Mouse (Mus musculus): Measurements from ENCODE around the gene Zar1. TPM values are rescaled to one million over a fixed set of nuclear protein-coding genes. Genes with fewer than 3 reads are reported as not detected.
"Not testable (repeated sequence)": the region's sequence is repeated elsewhere in the genome, so short reads cannot be mapped to it uniquely, and the experiment has no call there.

Zar1 gene
- polyA plus RNA-seq, 1 experiment: not detected

DNA sequence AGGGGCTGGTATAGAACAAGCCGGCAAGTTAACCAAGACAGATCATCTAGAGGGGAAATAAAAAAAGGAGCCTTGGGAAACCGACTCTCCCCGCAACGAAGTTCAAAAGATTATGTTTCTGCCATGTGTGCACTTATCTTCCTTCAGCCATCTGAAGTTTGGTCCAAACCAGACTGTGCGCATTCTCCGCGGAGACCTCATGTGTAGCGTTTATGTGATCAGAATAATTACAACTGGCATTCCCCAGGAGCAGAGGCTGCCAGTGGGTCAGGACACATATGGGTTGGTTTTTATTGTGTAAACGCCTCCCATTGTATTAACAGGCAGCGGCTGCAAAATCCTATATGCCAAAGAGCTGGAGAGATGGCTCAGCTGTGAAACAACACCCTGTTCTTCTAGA, 1.5 kb downstream of the Zar1 start:
- not testable (repeated sequence) for H3K27ac ChIP-seq (ENCODE audit: control insufficient read depth, insufficient read depth, low read depth, low read length); H3K4me3 ChIP-seq (ENCODE audit: control insufficient read depth, low read depth, low read length); H3K36me3 ChIP-seq (ENCODE audit: control insufficient read depth, insufficient read depth, low read length); H3K4me1 ChIP-seq (ENCODE audit: control insufficient read depth, insufficient read depth, low read length); H3K27me3 ChIP-seq (ENCODE audit: control insufficient read depth, insufficient read depth, low read length)

DNA sequence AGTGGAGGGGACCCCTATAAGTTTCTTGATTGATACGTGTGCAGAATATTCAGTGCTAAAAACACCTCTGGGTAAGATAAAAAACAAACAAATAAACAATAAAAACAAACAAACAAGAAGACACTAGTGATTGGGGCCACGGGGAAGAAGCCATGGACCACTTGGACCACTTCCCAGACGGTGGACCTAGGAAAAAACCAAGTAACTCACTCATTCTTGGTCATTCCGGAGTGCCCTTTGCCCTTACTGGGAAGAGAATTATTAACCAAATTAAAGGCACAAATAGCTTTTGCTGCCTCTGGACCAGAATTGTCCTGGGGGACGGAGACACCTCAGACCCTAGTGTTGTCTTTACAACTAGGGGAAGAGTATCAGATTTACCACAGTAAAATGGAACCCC, 15.4 kb downstream of the Zar1 start:
- no peaks in the 10 kb centered on the region for H3K4me1 ChIP-seq (ENCODE audit: control insufficient read depth, insufficient read depth, low read length)
- no peak overlapping the region for H3K27ac ChIP-seq (ENCODE audit: control insufficient read depth, insufficient read depth, low read depth, low read length)
- no peaks in the 10 kb centered on the region for H3K36me3 ChIP-seq (ENCODE audit: control insufficient read depth, insufficient read depth, low read length)
- H3K4me3 ChIP-seq (ENCODE audit: control insufficient read depth, low read depth, low read length): no peak overlapping the region
- TF ChIP-seq POLR2A (IDR thresholded peaks at IDR 0.05; ENCODE audit: control insufficient read depth, low read depth, low read length) (no peak), CTCF (IDR thresholded peaks at IDR 0.05; ENCODE audit: control insufficient read depth, insufficient read depth, insufficient replicate concordance, low read depth, low read length) (no peak)
- H3K27me3 ChIP-seq (ENCODE audit: control insufficient read depth, insufficient read depth, low read length): no peaks in the 10 kb centered on the region

DNA sequence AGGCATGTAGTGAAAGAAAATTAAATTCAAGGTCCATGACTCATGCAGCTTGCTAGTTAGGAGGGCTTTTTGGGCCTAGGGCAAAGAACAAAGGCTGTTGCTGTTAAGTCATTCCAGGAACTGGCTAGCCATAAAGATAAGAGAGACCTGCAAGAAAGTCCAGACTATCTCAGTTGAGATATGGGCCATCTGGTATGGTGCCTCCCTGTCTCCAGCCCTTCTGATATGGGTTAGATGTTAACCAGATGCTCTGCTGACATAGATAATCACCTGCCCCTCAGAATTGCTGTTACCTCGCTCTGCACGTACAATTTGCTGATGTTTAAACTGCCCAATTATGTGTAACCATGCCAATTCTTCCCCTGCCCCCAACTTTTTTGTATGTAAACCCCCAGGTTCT, 17.9 kb downstream of the Zar1 start:
- not testable (repeated sequence) for H3K36me3 ChIP-seq (ENCODE audit: control insufficient read depth, insufficient read depth, low read length); H3K4me1 ChIP-seq (ENCODE audit: control insufficient read depth, insufficient read depth, low read length); H3K4me3 ChIP-seq (ENCODE audit: control insufficient read depth, low read depth, low read length); H3K27ac ChIP-seq (ENCODE audit: control insufficient read depth, insufficient read depth, low read depth, low read length); H3K27me3 ChIP-seq (ENCODE audit: control insufficient read depth, insufficient read depth, low read length)

DNA sequence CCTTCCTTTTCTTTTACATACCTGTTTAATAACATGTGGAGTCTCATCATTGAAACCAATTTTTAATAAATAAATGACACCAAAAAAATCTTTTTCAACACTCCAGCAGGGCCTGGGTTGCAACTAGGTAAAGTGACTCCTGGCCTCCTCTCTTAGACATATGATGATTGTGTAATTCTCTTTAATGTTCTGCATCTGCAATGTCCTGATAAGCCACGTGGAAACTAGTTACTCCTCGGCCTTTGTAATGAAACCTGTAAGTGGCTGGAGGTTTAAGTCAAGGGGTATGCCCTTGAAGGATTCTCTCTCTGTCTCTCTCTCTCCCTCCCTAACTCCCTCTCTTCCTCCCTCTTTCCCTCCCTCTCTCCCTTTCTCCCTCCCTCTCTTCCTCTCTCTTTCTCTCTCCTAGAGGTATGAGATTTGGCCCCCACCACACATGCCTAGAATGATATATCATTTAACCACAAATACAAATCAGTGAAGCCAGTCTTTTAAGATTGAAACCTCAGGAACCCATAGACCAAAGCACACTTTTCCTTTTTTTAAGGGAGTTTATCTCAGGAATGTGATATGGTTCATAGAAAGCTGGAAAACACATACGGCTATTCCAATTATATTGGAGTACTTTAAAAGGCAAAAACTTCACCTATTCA, 20.0 kb downstream of the Zar1 start:
- Histone ChIP-seq H3K4me1 (ENCODE audit: control insufficient read depth, insufficient read depth, low read length) (peaks cover 2% of the 10 kb centered on the region; the same call in 1 of the 2 replicates), H3K36me3 (ENCODE audit: control insufficient read depth, insufficient read depth, low read length) (no peaks in the 10 kb centered on the region), H3K27me3 (ENCODE audit: control insufficient read depth, insufficient read depth, low read length) (no peaks in the 10 kb centered on the region), H3K4me3 (ENCODE audit: control insufficient read depth, low read depth, low read length) (no peak overlapping the region), H3K27ac (ENCODE audit: control insufficient read depth, insufficient read depth, low read depth, low read length) (no peak overlapping the region)
- TF ChIP-seq CTCF (IDR thresholded peaks at IDR 0.05; ENCODE audit: control insufficient read depth, insufficient read depth, insufficient replicate concordance, low read depth, low read length): no peak

DNA sequence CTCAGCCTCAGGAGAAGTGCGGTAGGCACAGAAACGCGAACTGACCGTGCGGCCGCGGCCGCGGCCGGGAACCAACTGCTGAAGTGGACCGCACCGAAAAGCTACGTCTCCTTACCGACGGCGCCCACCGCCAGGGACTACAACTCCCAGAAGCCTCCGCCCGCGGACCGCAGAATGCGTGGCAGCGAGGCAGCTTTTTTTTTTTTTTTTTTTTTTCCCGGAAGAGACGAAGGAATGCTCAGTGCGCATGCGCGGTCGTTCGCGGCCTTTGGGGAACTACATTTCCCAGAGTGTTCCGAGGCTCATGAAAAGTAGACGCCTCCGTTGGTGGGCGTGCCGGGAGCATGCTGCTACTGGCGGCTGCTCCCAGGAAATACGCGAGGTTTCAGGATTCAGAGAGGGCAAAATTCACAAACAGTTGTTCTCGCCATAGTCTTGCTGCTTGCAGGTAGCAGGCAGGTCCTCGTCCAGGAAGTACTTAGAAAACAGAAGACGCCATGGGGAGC, 21.5 kb downstream of the Zar1 start, which contains the start of gene Nfxl1:
Gene Nfxl1 (minus strand): TSS at position 141 of the 506 bp plus-strand sequence.
- H3K36me3 ChIP-seq (ENCODE audit: control insufficient read depth, insufficient read depth, low read length): peaks cover 2% of the 10 kb centered on the region; the same call in 1 of the 2 replicates
- TF ChIP-seq POLR2A (IDR thresholded peaks at IDR 0.05; ENCODE audit: control insufficient read depth, low read depth, low read length) (peak; percentile 82), CTCF (IDR thresholded peaks at IDR 0.05; ENCODE audit: control insufficient read depth, insufficient read depth, insufficient replicate concordance, low read depth, low read length) (no peak)
- H3K27ac ChIP-seq (ENCODE audit: control insufficient read depth, insufficient read depth, low read depth, low read length): peak within 1 kb of the TSS; percentile 98
- peaks cover 2% of the 10 kb centered on the region; the same call in 1 of the 2 replicates for H3K4me1 ChIP-seq (ENCODE audit: control insufficient read depth, insufficient read depth, low read length)
- H3K27me3 ChIP-seq (ENCODE audit: control insufficient read depth, insufficient read depth, low read length): no peaks in the 10 kb centered on the region
- H3K4me3 ChIP-seq (ENCODE audit: control insufficient read depth, low read depth, low read length): peak within 1 kb of the TSS; percentile 92

DNA sequence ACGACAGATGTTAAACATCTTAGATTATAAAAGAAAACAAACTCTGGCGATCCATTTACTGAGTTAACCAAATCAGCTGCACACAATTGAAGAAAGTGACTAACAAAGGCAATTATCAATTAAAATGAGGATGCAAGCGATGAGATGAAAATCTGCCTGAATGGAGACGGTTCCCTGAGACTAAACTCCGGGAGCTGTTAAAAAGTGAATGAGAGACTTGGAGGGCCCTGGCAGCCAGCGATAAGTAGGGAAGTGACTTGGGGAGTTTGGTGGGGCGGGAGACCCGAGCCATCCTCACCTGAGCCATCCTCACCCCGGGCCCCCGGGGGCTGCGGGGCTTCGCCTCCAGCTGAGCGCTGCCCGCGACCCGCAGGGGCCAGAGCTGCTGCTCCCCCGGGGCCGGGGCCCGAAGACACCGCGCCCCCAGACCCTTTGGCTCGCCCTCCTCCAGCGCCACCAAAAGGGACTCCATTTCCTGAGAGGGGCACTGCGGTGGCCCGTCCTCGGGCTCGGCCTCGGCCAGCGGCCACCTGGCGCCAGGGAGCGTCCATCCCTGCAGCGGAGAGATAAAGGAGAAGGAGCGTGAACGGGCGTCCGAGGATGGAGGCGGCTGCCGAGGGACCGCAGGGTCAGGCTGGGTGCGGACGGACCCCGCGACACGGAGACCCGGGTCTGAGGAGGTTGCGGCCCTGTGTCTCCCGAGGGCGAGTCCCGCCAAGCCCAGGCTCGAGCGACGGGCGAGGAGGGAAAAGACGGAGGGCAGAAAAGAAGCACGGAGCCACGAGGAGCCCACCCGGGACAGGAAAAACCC, 22.1 kb downstream of the Zar1 start:
- Histone ChIP-seq H3K27ac (ENCODE audit: control insufficient read depth, insufficient read depth, low read depth, low read length) (peak overlapping the region; percentile 98), H3K4me1 (ENCODE audit: control insufficient read depth, insufficient read depth, low read length) (peaks cover 2% of the 10 kb centered on the region; the same call in 1 of the 2 replicates), H3K27me3 (ENCODE audit: control insufficient read depth, insufficient read depth, low read length) (no peaks in the 10 kb centered on the region), H3K4me3 (ENCODE audit: control insufficient read depth, low read depth, low read length) (peak overlapping the region; percentile 92), H3K36me3 (ENCODE audit: control insufficient read depth, insufficient read depth, low read length) (peaks cover 2% of the 10 kb centered on the region; the same call in 1 of the 2 replicates)
- TF ChIP-seq CTCF (IDR thresholded peaks at IDR 0.05; ENCODE audit: control insufficient read depth, insufficient read depth, insufficient replicate concordance, low read depth, low read length) (no peak), POLR2A (IDR thresholded peaks at IDR 0.05; ENCODE audit: control insufficient read depth, low read depth, low read length) (no peak)

DNA sequence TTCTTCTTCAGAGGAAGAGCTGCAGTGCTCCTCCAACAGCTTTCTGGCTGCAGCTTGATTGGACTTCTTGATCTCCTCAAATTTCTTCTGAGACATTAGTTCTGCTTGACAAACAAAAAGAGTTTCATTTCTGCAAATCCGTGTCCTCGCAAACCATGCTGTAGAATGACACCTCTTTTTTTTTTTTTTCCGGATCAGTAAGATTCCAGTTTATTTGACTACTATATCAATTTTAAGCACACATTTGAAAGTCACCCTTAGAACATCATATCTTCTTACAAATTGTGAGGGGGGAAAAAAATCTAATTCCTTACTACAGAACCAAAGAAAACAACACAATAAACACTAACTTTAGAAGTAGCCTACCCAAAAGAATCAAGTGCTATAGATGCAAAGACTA, 24.8 kb downstream of the Zar1 start:
- H3K27ac ChIP-seq (ENCODE audit: control insufficient read depth, insufficient read depth, low read depth, low read length): no peak overlapping the region
- H3K27me3 ChIP-seq (ENCODE audit: control insufficient read depth, insufficient read depth, low read length): no peaks in the 10 kb centered on the region
- no peak for TF ChIP-seq CTCF (IDR thresholded peaks at IDR 0.05; ENCODE audit: control insufficient read depth, insufficient read depth, insufficient replicate concordance, low read depth, low read length)
- no peak for TF ChIP-seq POLR2A (IDR thresholded peaks at IDR 0.05; ENCODE audit: control insufficient read depth, low read depth, low read length)
- H3K4me3 ChIP-seq (ENCODE audit: control insufficient read depth, low read depth, low read length): no peak overlapping the region
- H3K36me3 ChIP-seq (ENCODE audit: control insufficient read depth, insufficient read depth, low read length): peaks cover 2% of the 10 kb centered on the region; the same call in 1 of the 2 replicates
- peaks cover 2% of the 10 kb centered on the region; the same call in 1 of the 2 replicates for H3K4me1 ChIP-seq (ENCODE audit: control insufficient read depth, insufficient read depth, low read length)
